Mouse (Mus musculus) heart, adult 2 months (tissue): ENCODE data around the gene Pknox2.

Experiments
- CTCF ChIP-seq: fragments of 200-600 bp; IDR thresholded peaks from 2 replicates; pipeline ENCODE4 v1.8.1; 2022; ENCODE audit warnings: antibody characterized with exemption, mild to moderate bottlenecking, moderate library complexity
- EP300 ChIP-seq: fragments of 200-500 bp; IDR thresholded peaks from 2 replicates; pipeline ENCODE4 v1.6.1; 2011; ENCODE audit warnings: low read depth, low read length, control low read depth; ENCODE audit not compliant: insufficient read depth
- POLR2A ChIP-seq: fragments of 200-500 bp; IDR thresholded peaks from 2 replicates; pipeline ENCODE4 v1.6.1; 2011; ENCODE audit warnings: mild to moderate bottlenecking, low read depth, low read length, control low read depth; ENCODE audit not compliant: insufficient read depth

GRCm38 (mm10) chr9:37183176-37183575 lies 36.0 kb upstream of the Pknox2 start:
- TF ChIP-seq CTCF, result no peak
- no peak for TF ChIP-seq POLR2A
- TF ChIP-seq EP300, result no peak
